Mouse (Mus musculus) limb, embryonic 14.5 days (tissue): Measurements from ENCODE around the gene Fignl1. TPM values are rescaled to one million over a fixed set of nuclear protein-coding genes. Genes with fewer than 3 reads are reported as not detected.

Source experiments
- ATAC-seq: fragments of 200-750 bp; cut with Nextera tagmentation; 2 replicates; pipeline ENCODE4 v1.8.0; 2017; ENCODE audit warnings: low read depth, moderate number of reproducible peaks, moderate TSS enrichment; ENCODE audit not compliant: low FRiP score
- DNase-seq: peaks from one replicate; pipeline ENCODE4 v3.0.0-alpha.2; 2015; ENCODE audit warnings: low spot score
- H3K27ac ChIP-seq: fragments of 300-500 bp; sonication (generic); replicated peaks from 2 replicates; pipeline ENCODE4 v1.5.1; 2014; ENCODE audit warnings: low read depth, mild to moderate bottlenecking, low read length, moderate library complexity, mixed read lengths
- H3K27me3 ChIP-seq: fragments of 300-500 bp; sonication (generic); 2 replicates; pipeline ENCODE4 v1.6.1; 2014; ENCODE audit warnings: low read length, mixed read lengths; ENCODE audit not compliant: control insufficient read depth, insufficient read depth
- H3K36me3 ChIP-seq: fragments of 300-500 bp; sonication (generic); 2 replicates; pipeline ENCODE4 v1.6.1; 2014; ENCODE audit warnings: mild to moderate bottlenecking, low read length, moderate library complexity, mixed read lengths; ENCODE audit not compliant: control insufficient read depth, insufficient read depth
- H3K4me1 ChIP-seq: fragments of 300-500 bp; sonication (generic); 2 replicates; pipeline ENCODE4 v1.6.1; 2014; ENCODE audit warnings: antibody characterized with exemption, low read length, mixed read lengths; ENCODE audit not compliant: control insufficient read depth, insufficient read depth
- H3K4me2 ChIP-seq: fragments of 300-500 bp; sonication (generic); replicated peaks from 2 replicates; pipeline ENCODE4 v1.6.1; 2014; ENCODE audit warnings: low read depth, mild to moderate bottlenecking, low read length, moderate library complexity; ENCODE audit not compliant: severe bottlenecking
- H3K4me3 ChIP-seq: fragments of 300-500 bp; sonication (generic); replicated peaks from 2 replicates; pipeline ENCODE4 v1.5.1; 2014; ENCODE audit warnings: low read length
- H3K9ac ChIP-seq: fragments of 300-500 bp; sonication (generic); 2 replicates; pipeline ENCODE4 v1.6.1; 2014; ENCODE audit warnings: mild to moderate bottlenecking, low read depth, low read length, moderate library complexity; ENCODE audit not compliant: severe bottlenecking
- H3K9me3 ChIP-seq: fragments of 300-500 bp; sonication (generic); 2 replicates; pipeline ENCODE4 v1.6.1; 2016; ENCODE audit warnings: low read length; ENCODE audit not compliant: control insufficient read depth
- POLR2A ChIP-seq: fragments of 200-500 bp; IDR thresholded peaks from 2 replicates; pipeline ENCODE4 v1.8.0; 2012; ENCODE audit warnings: inconsistent platforms, mild to moderate bottlenecking, moderate library complexity, borderline replicate concordance; ENCODE audit not compliant: insufficient read depth, insufficient read length; ENCODE audit errors: extremely low read depth
- WGBS: fragments of 180-500 bp; shearing (Covaris S2); extraction: QIAGEN DNeasy Blood & Tissue Kit; methylation state at CpG from one replicate; pipeline ENCODE4 v1.1.7; 2014; 5-methylcytosine and 5-hydroxymethylcytosine counted together
- polyA plus RNA-seq, 2 experiments: library from polyadenylated mRNA; depleted of rRNA in 1 of 2; stranded (reverse) in 1 of 2; unstranded in 1 of 2; fragments of >200 nt; fragmentation: Nextera tagmentation in 1 of 2; extraction: Ambion mirVana in 1 of 2; gene quantifications; 2 replicates each; pipeline versions ENCODE4 v1.2.1 to v1.2.3; 2012 to 2014

Gene Fignl1
- polyA plus RNA-seq, 2 experiments: 20.0 to 46.5 TPM

DNA sequence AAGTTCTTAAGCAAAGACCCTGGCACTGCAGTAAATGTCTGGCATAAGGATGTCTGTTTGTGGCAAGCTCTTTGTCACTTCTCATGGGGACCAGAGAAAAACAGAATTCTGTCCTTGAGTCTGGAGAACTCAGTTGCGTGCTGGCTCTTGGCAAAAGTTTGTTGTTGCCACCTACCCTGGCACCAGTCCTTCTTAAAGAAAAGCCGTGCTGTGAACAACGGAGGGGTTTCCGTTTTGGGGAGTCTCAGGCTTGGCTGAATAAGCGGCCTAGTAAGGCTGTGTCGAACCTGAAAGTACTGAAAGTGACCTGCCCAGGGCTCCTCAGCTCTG, 24.0 kb upstream of the Fignl1 start:
- no peak for DNase-seq

DNA sequence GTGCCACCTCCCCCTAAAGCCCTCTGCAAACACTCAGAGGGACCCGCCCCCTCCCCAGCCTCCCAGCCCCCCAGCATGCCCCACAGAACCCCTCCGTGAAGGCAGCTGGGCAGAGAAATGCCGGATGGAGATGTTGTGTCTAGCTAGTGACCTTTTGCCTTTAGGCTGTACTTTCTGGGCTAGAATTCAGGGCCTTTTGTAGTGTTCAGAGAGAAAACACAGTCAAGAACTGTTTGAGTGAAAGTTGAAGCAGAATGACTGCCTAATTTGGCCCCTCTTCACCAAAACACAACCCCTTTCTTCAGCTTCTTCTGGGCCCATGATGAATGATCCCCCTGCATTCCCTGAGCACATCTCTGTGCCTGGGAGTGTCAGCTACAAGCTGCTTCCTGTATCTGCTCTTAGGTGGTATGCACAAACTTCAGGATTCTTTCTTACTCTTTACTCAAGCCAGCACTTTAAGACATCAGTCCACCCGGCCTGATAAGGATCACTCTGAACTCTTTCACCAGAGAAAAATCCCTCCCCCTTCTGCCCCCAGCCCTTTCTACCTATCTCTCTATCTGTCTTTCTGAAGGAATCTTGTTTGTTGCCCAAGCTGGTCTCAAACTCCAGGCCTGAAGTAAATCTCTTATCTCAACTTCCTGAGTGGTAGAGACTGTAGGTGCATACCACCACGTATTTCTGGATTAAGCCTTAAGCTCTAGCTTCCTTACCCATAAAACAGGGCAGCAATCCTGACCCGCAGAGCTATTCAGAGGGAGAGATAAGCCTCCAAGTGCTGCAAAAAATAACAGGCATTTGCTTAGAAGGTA, 23.4 kb upstream of the Fignl1 start:
- DNase-seq: no peak
- peak overlapping the region; percentile 18; the same call in 1 of the 2 replicates for H3K9ac ChIP-seq
- no peaks in the 10 kb centered on the region for H3K27me3 ChIP-seq
- H3K27ac ChIP-seq: peak overlapping the region; percentile 80
- no peaks in the 10 kb centered on the region for H3K9me3 ChIP-seq
- WGBS: 6% methylated on average over 6 of the region's 6 CpGs
- no peak overlapping the region for H3K4me3 ChIP-seq
- peaks cover 64% of the 10 kb centered on the region for H3K4me1 ChIP-seq
- TF ChIP-seq POLR2A: no peak
- H3K36me3 ChIP-seq: no peaks in the 10 kb centered on the region
- no peak for ATAC-seq
- H3K4me2 ChIP-seq: no peak overlapping the region; the same call in 1 of the 2 replicates

More for the DNA sequence above, 24.0 kb upstream of the Fignl1 start:
- TF ChIP-seq POLR2A: no peak
- ATAC-seq: no peak
- H3K9ac ChIP-seq: no peak overlapping the region
- H3K4me2 ChIP-seq: no peak overlapping the region
- H3K4me1 ChIP-seq: peaks cover 70% of the 10 kb centered on the region
- WGBS: 40% methylated on average over 6 of the region's 6 CpGs
- peak overlapping the region; percentile 80 for H3K27ac ChIP-seq
- H3K36me3 ChIP-seq: no peaks in the 10 kb centered on the region
- no peaks in the 10 kb centered on the region for H3K9me3 ChIP-seq
- no peaks in the 10 kb centered on the region for H3K27me3 ChIP-seq
- H3K4me3 ChIP-seq: no peak overlapping the region

DNA sequence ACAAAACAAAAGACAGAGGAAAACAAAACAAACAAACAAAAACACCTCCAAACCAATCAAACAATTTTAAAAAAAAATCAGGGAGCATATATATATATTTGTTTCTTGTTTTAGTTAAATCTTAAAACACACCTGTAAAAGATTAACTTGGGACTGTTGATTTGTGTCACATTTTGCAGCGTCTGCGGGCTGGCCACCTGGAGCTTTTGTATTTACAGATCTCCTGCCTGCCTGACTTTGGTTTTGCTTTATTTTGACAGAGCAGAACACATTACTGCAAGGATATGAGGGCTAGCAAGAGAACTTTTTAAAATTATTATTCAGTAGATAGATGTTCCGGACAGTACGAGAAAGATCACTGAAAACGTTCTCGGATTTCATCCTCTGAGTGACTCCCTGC, 22.8 kb upstream of the Fignl1 start:
- DNase-seq (no peak), ATAC-seq (no peak)
- peak overlapping the region; percentile 18; the same call in 1 of the 2 replicates for H3K9ac ChIP-seq
- no peaks in the 10 kb centered on the region for H3K9me3 ChIP-seq
- H3K36me3 ChIP-seq: no peaks in the 10 kb centered on the region
- 14% methylated on average over 6 of the region's 6 CpGs for whole genome bisulfite sequencing
- H3K4me2 ChIP-seq: no peak overlapping the region; the same call in 1 of the 2 replicates
- H3K4me3 ChIP-seq: no peak overlapping the region
- peaks cover 61% of the 10 kb centered on the region for H3K4me1 ChIP-seq
- no peak for TF ChIP-seq POLR2A
- H3K27ac ChIP-seq: peak overlapping the region; percentile 80
- no peaks in the 10 kb centered on the region for H3K27me3 ChIP-seq

DNA sequence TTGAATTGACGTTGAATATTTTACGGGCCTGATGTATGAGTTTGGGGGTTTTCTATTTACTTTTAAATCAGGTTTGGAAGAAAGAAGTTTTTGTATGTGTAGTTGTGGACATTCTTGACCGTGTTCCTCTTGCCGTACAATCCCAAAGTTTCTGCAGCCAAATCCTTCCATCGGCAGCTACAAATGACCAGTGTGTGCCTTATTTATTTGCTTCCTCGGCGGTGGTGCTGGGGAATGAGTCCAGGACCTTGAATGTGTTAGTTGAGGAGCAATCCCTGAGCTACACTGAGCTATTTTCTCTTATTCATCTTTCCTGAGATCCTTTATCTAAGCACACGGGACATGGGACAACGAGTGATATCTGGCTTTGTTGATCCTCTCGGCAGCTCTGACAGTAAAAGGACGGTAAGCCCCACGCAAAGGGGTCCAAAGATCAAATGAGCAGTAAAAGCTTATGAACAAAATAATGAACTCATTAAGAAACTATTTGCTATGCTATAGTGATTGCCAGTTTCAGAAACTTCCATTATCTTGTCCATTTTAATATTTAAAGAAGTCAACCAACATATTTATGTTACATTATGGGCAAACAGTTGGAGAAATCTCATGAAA, 22.2 kb upstream of the Fignl1 start:
- H3K4me1 ChIP-seq: peaks cover 61% of the 10 kb centered on the region

DNA sequence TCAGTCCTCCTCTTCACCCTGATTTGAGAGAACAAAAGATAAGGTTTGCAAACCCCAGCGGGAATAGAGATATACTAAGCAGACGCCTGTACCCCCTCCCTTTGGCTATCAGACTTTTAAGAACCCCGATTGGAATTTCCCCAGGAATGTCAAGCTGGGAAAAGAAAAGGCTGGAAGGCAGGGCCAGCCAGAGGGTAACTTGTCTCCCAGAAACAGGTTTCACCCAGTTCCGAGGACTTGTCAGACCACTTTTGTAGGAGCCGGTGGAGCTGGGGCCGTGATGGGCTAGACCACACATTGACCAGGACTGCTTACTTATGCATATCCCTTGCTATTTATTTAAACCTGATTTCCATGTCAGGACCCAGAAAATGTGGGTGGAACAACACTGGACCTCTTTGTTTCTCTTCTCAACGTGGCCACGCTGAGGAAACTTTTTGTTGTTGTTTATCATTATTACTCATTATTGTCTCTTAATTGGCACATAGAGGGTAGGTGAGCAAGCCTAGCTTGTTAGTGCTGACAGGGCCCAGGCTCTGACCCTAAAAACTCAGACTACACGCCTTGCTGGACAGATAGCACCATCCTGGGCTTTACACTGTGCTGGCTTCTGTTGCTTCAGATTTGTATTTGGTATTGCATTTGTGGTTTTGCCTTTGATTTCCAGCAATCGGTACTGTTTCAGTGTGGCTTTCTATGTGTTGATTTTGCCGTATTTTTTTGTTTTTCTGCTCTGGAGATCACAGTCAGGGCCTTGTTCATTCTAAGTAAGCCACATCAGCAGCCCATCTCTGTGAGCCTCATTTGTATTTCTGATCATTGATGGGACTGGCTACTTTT, 20.6 kb upstream of the Fignl1 start:
- no peaks in the 10 kb centered on the region for H3K27me3 ChIP-seq
- no peak for TF ChIP-seq POLR2A
- H3K36me3 ChIP-seq: no peaks in the 10 kb centered on the region
- H3K4me2 ChIP-seq: peak overlapping the region; percentile 20
- WGBS: 21% methylated on average over 11 of the region's 11 CpGs
- peak; percentile 68 for DNase-seq
- H3K4me1 ChIP-seq: peaks cover 74% of the 10 kb centered on the region
- H3K9ac ChIP-seq: no peak overlapping the region
- H3K27ac ChIP-seq: peak overlapping the region; percentile 85
- H3K9me3 ChIP-seq: no peaks in the 10 kb centered on the region
- peak; percentile 36; the same call in 1 of the 2 replicates for ATAC-seq
- H3K4me3 ChIP-seq: no peak overlapping the region

More for the DNA sequence above, 22.2 kb upstream of the Fignl1 start:
- DNase-seq: no peak
- Histone ChIP-seq H3K9me3 (no peaks in the 10 kb centered on the region), H3K4me2 (peak overlapping the region; percentile 7; the same call in 1 of the 2 replicates), H3K27ac (peak overlapping the region; percentile 74), H3K9ac (no peak overlapping the region), H3K27me3 (no peaks in the 10 kb centered on the region), H3K4me3 (no peak overlapping the region), H3K36me3 (no peaks in the 10 kb centered on the region)
- 19% methylated on average over 12 of the region's 12 CpGs for WGBS
- no peak for TF ChIP-seq POLR2A
- no peak for ATAC-seq
